Mouse (Mus musculus) midbrain, postnatal 0 days (tissue): ENCODE measurements at regions not wholly inside any gene's neighbourhood (a gene's known extent, or its start where the extent isn't known, plus 50 kb on each side); places are given as distances from the start of the nearest gene placed in this dataset.

Experiments
- ATAC-seq: fragments of 200-750 bp; cut with Nextera tagmentation; 2 replicates; pipeline ENCODE4 v1.8.0; 2017; ENCODE audit warnings: moderate number of reproducible peaks, mild to moderate bottlenecking, moderate TSS enrichment, moderate library complexity; ENCODE audit not compliant: low FRiP score
- DNase-seq: peaks from one replicate; pipeline ENCODE4 v3.0.0-alpha.2; 2015; ENCODE audit warnings: low spot score
- H3K27ac ChIP-seq: fragments of 300-500 bp; sonication (generic); 2 replicates; pipeline ENCODE4 v1.5.1; 2014; ENCODE audit warnings: low read depth, mild to moderate bottlenecking, low read length, mixed read lengths
- H3K27me3 ChIP-seq: fragments of 300-500 bp; sonication (generic); 2 replicates; pipeline ENCODE4 v1.6.1; 2014; ENCODE audit warnings: low read length, control low read depth, mixed read lengths; ENCODE audit not compliant: insufficient read depth
- H3K36me3 ChIP-seq: fragments of 300-500 bp; sonication (generic); 2 replicates; pipeline ENCODE4 v1.6.1; 2014; ENCODE audit warnings: low read length, control low read depth, mixed read lengths; ENCODE audit not compliant: insufficient read depth
- H3K4me1 ChIP-seq: fragments of 300-500 bp; sonication (generic); 2 replicates; pipeline ENCODE4 v1.6.1; 2014; ENCODE audit warnings: mild to moderate bottlenecking, control low read depth, antibody characterized with exemption, low read length, mixed read lengths; ENCODE audit not compliant: insufficient read depth
- H3K4me2 ChIP-seq: fragments of 300-500 bp; sonication (generic); 2 replicates; pipeline ENCODE4 v1.6.1; 2014; ENCODE audit warnings: low read depth, mild to moderate bottlenecking, low read length, mixed read lengths; ENCODE audit not compliant: poor library complexity, severe bottlenecking
- H3K4me3 ChIP-seq: fragments of 300-500 bp; sonication (generic); 2 replicates; pipeline ENCODE4 v1.5.1; 2014; ENCODE audit warnings: low read depth, mild to moderate bottlenecking, low read length, moderate library complexity
- H3K9ac ChIP-seq: fragments of 300-500 bp; sonication (generic); replicated peaks from 2 replicates; pipeline ENCODE4 v1.6.1; 2014; ENCODE audit warnings: mild to moderate bottlenecking, low read length, moderate library complexity, mixed read lengths; ENCODE audit not compliant: poor library complexity, severe bottlenecking
- H3K9me3 ChIP-seq: fragments of 300-500 bp; sonication (generic); 2 replicates; pipeline ENCODE4 v1.6.1; 2016; ENCODE audit warnings: low read length, control low read depth
- CTCF ChIP-seq: IDR thresholded peaks from 2 replicates; pipeline ENCODE4 v1.5.1; 2016; ENCODE audit warnings: antibody characterized with exemption, mild to moderate bottlenecking
- WGBS: fragments of 180-500 bp; shearing (Covaris S2); extraction: QIAGEN DNeasy Blood & Tissue Kit; methylation state at CpG from one replicate; pipeline ENCODE4 v1.1.7; 2014; 5-methylcytosine and 5-hydroxymethylcytosine counted together

DNA sequence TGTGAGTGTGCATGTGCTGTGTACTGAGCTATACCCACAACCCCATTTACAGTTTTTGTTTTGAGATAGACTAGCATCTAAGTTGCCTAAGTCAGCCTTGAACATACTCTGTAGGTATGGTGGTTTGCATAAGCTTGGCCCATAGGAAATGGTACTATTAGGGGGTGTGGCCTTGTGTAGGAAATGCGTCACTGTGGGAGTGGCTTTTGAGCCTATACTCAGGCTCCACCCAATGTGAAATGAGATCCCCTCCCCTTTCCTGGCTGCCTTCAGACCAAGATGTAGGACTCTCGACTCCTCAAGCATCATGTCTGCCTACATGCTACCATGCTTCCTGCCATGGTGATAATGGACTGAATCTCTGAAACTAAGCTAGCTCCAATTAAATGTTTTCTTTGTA, 109.5 kb upstream of the Frmd6 start:
- Histone ChIP-seq H3K4me1 (0 out of 2 replicates have a peak, but pooled peaks cover 3% of the 10 kb centered on the region), H3K27ac (no peak overlapping the region), H3K27me3 (no peaks in the 10 kb centered on the region), H3K9ac (no peak overlapping the region), H3K4me2 (no peak overlapping the region), H3K36me3 (no peaks in the 10 kb centered on the region), H3K4me3 (no peak overlapping the region), H3K9me3 (no peaks in the 10 kb centered on the region)
- no peak for TF ChIP-seq CTCF
- 95% methylated on average over 2 of the region's 2 CpGs for WGBS
- ATAC-seq (no peak), DNase-seq (no peak)

DNA sequence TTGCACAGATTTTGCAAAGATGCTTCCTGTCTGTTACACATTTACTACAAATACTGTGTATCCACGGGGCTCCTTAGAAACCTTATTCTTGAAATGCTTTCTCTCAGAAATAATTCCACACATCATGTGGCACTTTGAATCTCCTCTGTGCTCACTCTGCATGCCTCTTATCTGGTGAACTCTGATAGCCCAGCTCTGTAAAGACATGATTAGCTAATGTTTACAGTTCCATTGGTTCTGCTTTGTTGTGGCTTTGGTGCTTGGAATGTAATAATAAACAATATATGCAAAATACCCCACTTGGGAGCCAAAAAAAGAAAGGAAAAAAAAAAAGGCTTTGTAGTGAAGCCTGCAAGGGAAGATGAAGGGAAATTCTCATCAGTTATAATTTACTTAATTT, 106.7 kb upstream of the Frmd6 start:
- WGBS = 33% methylated on average over 1 of the region's 1 CpGs
- no peaks in the 10 kb centered on the region for H3K9me3 ChIP-seq
- ATAC-seq (no peak), DNase-seq (no peak)
- no peak for TF ChIP-seq CTCF
- no peak overlapping the region for H3K4me3 ChIP-seq
- no peak overlapping the region for H3K9ac ChIP-seq
- no peak overlapping the region for H3K4me2 ChIP-seq
- H3K4me1 ChIP-seq = 0 out of 2 replicates have a peak, but pooled peaks cover 3% of the 10 kb centered on the region
- H3K36me3 ChIP-seq = no peaks in the 10 kb centered on the region
- no peak overlapping the region for H3K27ac ChIP-seq
- H3K27me3 ChIP-seq = no peaks in the 10 kb centered on the region

DNA sequence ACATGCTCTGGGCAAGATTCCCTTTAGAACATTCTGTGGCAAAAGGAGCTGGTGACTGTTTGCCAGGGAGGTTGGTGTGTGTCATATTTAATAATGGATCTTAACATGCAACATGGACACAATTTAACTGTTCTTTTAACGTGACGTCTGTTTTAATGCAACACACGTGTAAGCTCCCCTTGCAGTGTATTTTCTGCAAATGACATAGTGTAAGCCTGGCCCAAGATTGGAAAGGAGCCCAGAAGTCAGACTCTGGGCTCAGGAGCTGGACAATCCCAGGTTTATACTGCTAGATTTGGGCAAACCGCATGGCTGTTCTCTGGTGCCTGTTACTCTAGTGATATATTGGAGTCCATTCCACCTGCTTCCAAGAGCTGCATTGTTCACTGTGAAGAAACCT, 106.1 kb upstream of the Frmd6 start:
- Histone ChIP-seq H3K4me2 (no peak overlapping the region), H3K36me3 (no peaks in the 10 kb centered on the region), H3K27ac (0 out of 2 replicates have a peak overlapping the region, but pooled peaks have one; percentile 26), H3K4me3 (no peak overlapping the region), H3K9ac (no peak overlapping the region), H3K4me1 (0 out of 2 replicates have a peak, but pooled peaks cover 3% of the 10 kb centered on the region), H3K9me3 (no peaks in the 10 kb centered on the region), H3K27me3 (no peaks in the 10 kb centered on the region)
- no peak; the same call in 1 of the 2 replicates for ATAC-seq
- no peak for TF ChIP-seq CTCF
- WGBS = 64% methylated on average over 4 of the region's 4 CpGs
- peak; percentile 30 for DNase-seq

DNA sequence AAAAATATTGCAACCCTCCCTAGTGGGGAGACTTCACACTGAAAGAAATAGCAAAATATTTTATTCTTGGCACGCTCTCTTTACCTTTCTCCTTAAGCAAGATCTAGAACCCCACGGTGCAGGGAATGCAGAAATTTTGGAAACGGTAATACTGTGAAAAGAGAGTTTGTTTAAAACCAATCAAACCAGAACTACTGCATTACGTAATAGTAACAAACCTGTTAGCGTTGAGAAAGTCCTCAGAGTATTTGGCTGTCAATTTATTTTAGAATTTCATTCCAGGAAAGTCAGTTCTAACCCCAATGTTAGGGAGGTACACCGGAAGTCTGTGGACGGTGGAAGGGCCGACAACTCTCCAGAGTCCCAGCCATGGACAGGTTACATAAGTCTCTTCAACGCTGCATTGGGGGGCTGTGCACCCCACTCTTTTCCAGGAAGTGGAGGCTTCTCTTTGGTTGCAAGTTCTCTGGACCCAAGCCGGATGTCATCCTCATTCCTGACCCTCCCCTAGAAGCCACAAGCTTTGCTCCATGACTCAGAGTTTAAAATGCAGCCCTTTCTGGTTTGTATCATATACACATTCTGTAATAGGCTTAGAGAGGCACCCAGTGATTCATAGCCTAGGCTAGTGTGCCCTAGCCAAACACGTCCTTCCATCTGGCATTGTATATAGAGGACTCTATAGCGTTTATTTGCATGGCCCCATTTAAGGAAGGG, 105.0 kb upstream of the Frmd6 start:
- H3K36me3 ChIP-seq = no peaks in the 10 kb centered on the region
- no peak overlapping the region for H3K27ac ChIP-seq
- no peak overlapping the region for H3K4me2 ChIP-seq
- H3K27me3 ChIP-seq = no peaks in the 10 kb centered on the region
- no peak overlapping the region for H3K9ac ChIP-seq
- H3K4me1 ChIP-seq = 0 out of 2 replicates have a peak, but pooled peaks cover 3% of the 10 kb centered on the region
- ATAC-seq (no peak), DNase-seq (no peak)
- WGBS = 83% methylated on average over 12 of the region's 12 CpGs
- no peak for TF ChIP-seq CTCF
- H3K9me3 ChIP-seq = no peaks in the 10 kb centered on the region
- no peak overlapping the region for H3K4me3 ChIP-seq

DNA sequence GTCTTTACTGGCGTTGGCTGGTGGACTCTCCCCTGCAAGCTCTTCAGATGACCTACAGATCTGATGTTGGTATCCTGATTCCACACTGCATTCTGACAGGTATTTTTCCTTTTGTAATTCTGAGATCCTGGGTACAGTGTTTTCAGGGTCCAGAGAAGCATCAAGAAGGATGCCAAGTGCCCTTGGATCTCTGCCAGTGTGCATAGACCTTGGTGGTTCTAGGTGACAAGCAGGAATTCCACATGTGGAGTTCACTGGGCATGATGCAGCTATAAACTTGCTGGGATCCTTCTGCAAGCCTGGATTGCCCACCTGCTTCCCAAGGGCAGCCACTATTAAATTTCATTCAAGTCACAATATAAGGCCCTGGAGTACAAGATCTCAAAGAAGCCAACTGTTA, 100.0 kb upstream of the Frmd6 start:
- no peaks in the 10 kb centered on the region for H3K4me1 ChIP-seq
- no peak overlapping the region for H3K4me2 ChIP-seq
- 97% methylated on average over 1 of the region's 1 CpGs for WGBS
- no peaks in the 10 kb centered on the region for H3K9me3 ChIP-seq
- ATAC-seq (no peak), DNase-seq (no peak)
- H3K27me3 ChIP-seq = no peaks in the 10 kb centered on the region
- H3K36me3 ChIP-seq = no peaks in the 10 kb centered on the region
- H3K27ac ChIP-seq = no peak overlapping the region
- H3K9ac ChIP-seq = no peak overlapping the region
- TF ChIP-seq CTCF = no peak
- no peak overlapping the region for H3K4me3 ChIP-seq

DNA sequence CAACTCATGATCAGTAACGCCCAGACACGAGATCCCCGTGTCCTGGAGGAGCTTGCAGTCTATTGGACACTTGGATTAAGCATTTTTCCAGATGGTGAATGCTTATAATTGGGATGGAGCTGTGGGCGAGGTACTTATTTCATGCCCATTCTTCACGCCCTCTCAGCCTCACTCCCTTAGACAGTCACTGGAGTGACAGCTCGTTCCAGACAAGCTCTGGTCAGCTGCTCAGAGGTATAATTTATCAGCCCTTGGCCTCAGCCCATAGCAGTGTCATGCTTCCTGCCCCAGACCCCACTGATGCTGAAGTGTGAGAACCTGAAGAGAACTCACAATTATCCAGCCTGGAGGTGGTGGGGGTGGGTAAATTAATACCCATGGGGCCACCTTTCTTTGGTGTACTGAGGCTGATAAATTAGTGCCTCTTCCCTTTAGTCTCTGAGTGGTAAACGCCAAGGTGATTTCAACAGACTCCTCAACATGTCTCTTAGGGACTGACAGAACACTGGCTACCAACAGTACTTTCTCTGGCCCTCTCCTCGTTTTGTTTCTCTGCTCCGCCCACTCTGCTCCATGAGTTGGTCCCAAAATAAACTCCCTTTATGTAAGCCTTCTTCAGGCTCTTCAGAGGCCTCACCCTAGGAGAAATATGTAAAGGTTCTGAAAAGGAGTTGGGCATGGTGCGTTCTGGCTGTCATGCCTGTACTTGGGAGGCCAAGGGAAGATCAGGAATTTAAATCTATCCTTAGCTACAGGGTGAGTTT, 97.6 kb upstream of the Frmd6 start:
- no peak for DNase-seq
- no peaks in the 10 kb centered on the region for H3K27me3 ChIP-seq
- TF ChIP-seq CTCF = no peak
- no peaks in the 10 kb centered on the region for H3K9me3 ChIP-seq
- no peak overlapping the region for H3K4me2 ChIP-seq
- WGBS = 65% methylated on average over 10 of the region's 10 CpGs
- ATAC-seq = no peak
- H3K4me3 ChIP-seq = no peak overlapping the region
- no peaks in the 10 kb centered on the region for H3K4me1 ChIP-seq
- H3K36me3 ChIP-seq = no peaks in the 10 kb centered on the region
- H3K27ac ChIP-seq = no peak overlapping the region
- H3K9ac ChIP-seq = no peak overlapping the region
